Mouse (Mus musculus) stomach, postnatal 0 days (tissue): Measurements from ENCODE around the gene Bloc1s1. TPM values are rescaled to one million over a fixed set of nuclear protein-coding genes. Genes with fewer than 3 reads are reported as not detected.

Experiments
- ATAC-seq: fragments of 200-750 bp; cut with Nextera tagmentation; 2 replicates; pipeline ENCODE4 v1.8.0; 2017; ENCODE audit not compliant: low FRiP score, low TSS enrichment
- DNase-seq: peaks from one replicate; pipeline ENCODE4 v3.0.0-alpha.2; 2016; ENCODE audit warnings: low spot score
- H3K27ac ChIP-seq: fragments of 300-500 bp; sonication (generic); replicated peaks from 2 replicates; pipeline ENCODE4 v1.5.1; 2014; ENCODE audit warnings: mild to moderate bottlenecking, control low read depth
- H3K27me3 ChIP-seq: fragments of 300-500 bp; sonication (generic); 2 replicates; pipeline ENCODE4 v1.6.1; 2014; ENCODE audit warnings: low read length; ENCODE audit not compliant: control insufficient read depth, insufficient read depth
- H3K36me3 ChIP-seq: fragments of 300-500 bp; sonication (generic); 2 replicates; pipeline ENCODE4 v1.6.1; 2014; ENCODE audit warnings: low read length, mixed read lengths; ENCODE audit not compliant: control insufficient read depth, insufficient read depth
- H3K4me1 ChIP-seq: fragments of 300-500 bp; sonication (generic); replicated peaks from 2 replicates; pipeline ENCODE4 v1.6.1; 2014; ENCODE audit warnings: antibody characterized with exemption; ENCODE audit not compliant: control insufficient read depth, insufficient read depth
- H3K4me2 ChIP-seq: fragments of 300-500 bp; sonication (generic); replicated peaks from 2 replicates; pipeline ENCODE4 v1.6.1; 2014; ENCODE audit warnings: low read depth, mild to moderate bottlenecking, control low read depth, moderate library complexity
- H3K4me3 ChIP-seq: fragments of 300-500 bp; sonication (generic); 2 replicates; pipeline ENCODE4 v1.5.1; 2014; ENCODE audit warnings: low read depth, low read length, control low read depth
- H3K9ac ChIP-seq: fragments of 300-500 bp; sonication (generic); 2 replicates; pipeline ENCODE4 v1.6.1; 2014; ENCODE audit warnings: mild to moderate bottlenecking, low read length, control low read depth, mixed read lengths
- H3K9me3 ChIP-seq: fragments of 300-500 bp; sonication (generic); 2 replicates; pipeline ENCODE4 v1.6.1; 2016; ENCODE audit warnings: low read length; ENCODE audit not compliant: control insufficient read depth
- CTCF ChIP-seq: IDR thresholded peaks from 2 replicates; pipeline ENCODE4 v1.5.1; 2016; ENCODE audit warnings: antibody characterized with exemption, low read depth, mild to moderate bottlenecking, moderate library complexity
- EP300 ChIP-seq: optimal IDR thresholded peaks from 2 replicates; pipeline ENCODE3; 2016; ENCODE audit warnings: antibody characterized with exemption
- WGBS: fragments of 180-500 bp; shearing (Covaris S2); extraction: QIAGEN DNeasy Blood & Tissue Kit; methylation state at CpG from one replicate; pipeline ENCODE4 v1.1.7; 2014; 5-methylcytosine and 5-hydroxymethylcytosine counted together
- polyA plus RNA-seq: library from polyadenylated mRNA; unstranded; fragments of >200 nt; fragmentation: Nextera tagmentation; extraction: Ambion mirVana; gene quantifications from 2 replicates; pipeline ENCODE4 v1.2.1, GENCODE M21; 2015

Bloc1s1 gene
- polyA plus RNA-seq, 1 experiment from 2014 or later: 198 TPM

DNA sequence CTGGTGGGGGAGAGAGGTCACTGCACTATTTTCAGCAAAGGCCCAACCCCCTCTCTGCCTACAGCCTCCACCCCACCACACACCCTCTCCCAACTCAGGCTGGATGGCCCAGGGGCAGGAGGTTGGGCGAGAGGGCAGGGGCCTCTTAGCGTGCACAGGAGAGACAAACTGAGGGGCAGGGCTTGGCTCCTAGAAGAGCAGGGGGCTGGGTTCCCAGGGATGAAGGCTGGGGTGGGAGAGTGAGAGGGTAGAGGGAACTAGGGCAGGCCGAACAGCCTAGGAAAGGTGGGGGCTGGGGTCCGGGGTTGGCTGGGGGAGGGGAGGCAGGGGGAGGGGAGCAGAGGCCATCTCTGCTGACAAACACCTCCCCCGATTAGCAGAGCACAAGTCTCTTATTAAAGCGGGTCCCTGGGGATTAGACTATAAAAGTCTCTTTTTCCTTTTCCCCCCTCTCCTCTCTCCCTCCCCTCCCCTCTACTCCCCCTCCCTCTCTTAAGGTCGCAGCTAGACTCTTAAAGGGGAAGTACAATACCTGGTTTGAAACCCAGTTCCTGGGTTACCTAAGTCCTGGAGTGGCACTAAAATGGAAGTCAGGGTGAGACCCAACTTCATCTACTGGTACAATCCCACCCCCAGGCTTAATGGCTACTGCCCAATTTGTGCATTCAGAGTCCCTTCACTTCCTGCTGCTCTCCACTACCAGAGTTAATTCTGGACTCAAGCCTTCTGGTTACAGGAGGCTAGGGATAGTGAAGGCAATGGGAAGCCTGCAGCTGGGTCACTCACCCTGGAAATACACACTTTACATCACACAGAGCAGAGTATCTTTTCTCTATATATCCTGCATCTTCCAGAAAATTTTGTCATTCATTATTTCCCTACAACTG, 34.7 kb downstream of the Bloc1s1 start:
- ATAC-seq (no peak), DNase-seq (no peak)
- Histone ChIP-seq H3K4me3 (peak overlapping the region; percentile 13; the same call in 1 of the 2 replicates), H3K27me3 (no peaks in the 10 kb centered on the region), H3K4me1 (0 out of 2 replicates have a peak, but pooled peaks cover 3% of the 10 kb centered on the region), H3K4me2 (peak overlapping the region; percentile 42), H3K27ac (no peak overlapping the region), H3K9ac (peak overlapping the region; percentile 35; the same call in 1 of the 2 replicates), H3K36me3 (no peaks in the 10 kb centered on the region; the same call in 1 of the 2 replicates), H3K9me3 (no peaks in the 10 kb centered on the region)
- 5% methylated on average over 5 of the region's 7 CpGs for WGBS
- TF ChIP-seq CTCF (no peak), EP300 (no peak)

DNA sequence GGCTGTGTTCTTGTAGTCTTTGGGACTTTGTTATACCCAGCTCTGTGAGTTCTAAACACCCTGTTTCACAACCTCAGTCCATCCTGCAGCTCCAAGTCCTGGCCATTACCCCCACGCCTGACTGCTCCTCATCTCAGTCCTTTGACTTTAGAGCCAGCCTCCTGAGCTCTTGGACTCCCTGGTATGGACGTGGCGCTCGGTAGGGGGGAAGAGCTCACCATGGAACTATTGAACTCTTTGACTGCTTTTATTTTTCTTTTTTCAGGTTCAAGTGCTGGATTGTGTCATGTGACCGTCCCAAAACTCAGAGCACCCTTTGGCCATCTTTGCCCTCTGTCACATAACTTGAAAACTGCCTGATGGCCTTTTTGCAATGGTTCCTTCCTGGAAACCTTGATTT, 41.8 kb downstream of the Bloc1s1 start:
- Histone ChIP-seq H3K4me1 (no peaks in the 10 kb centered on the region), H3K27ac (no peak overlapping the region), H3K4me3 (no peak overlapping the region), H3K9ac (no peak overlapping the region), H3K4me2 (no peak overlapping the region), H3K27me3 (no peaks in the 10 kb centered on the region), H3K9me3 (no peaks in the 10 kb centered on the region), H3K36me3 (no peaks in the 10 kb centered on the region; the same call in 1 of the 2 replicates)
- WGBS: 91% methylated on average over 5 of the region's 5 CpGs
- DNase-seq: no peak
- no peak for ATAC-seq
- TF ChIP-seq CTCF: no peak
- TF ChIP-seq EP300: no peak

GRCm38 (mm10) chr10:128878811-128879210, 45.0 kb downstream of the Bloc1s1 start:
- H3K9me3 ChIP-seq: no peaks in the 10 kb centered on the region
- H3K4me1 ChIP-seq: no peaks in the 10 kb centered on the region
- ATAC-seq: no peak
- H3K4me2 ChIP-seq: no peak overlapping the region
- WGBS: 85% methylated on average over 2 of the region's 2 CpGs
- TF ChIP-seq CTCF (no peak), EP300 (no peak)
- H3K27me3 ChIP-seq: no peaks in the 10 kb centered on the region
- no peaks in the 10 kb centered on the region; the same call in 1 of the 2 replicates for H3K36me3 ChIP-seq
- no peak overlapping the region for H3K9ac ChIP-seq
- H3K4me3 ChIP-seq: no peak overlapping the region
- DNase-seq: no peak
- no peak overlapping the region for H3K27ac ChIP-seq

- Histone ChIP-seq H3K9me3 (no peaks in the 10 kb centered on the region), H3K4me1 (no peaks in the 10 kb centered on the region), H3K4me2 (no peak overlapping the region), H3K36me3 (no peaks in the 10 kb centered on the region; the same call in 1 of the 2 replicates), H3K4me3 (no peak overlapping the region), H3K27me3 (no peaks in the 10 kb centered on the region), H3K27ac (no peak overlapping the region), H3K9ac (no peak overlapping the region)
- TF ChIP-seq EP300: no peak
- TF ChIP-seq CTCF: no peak
- ATAC-seq (no peak), DNase-seq (no peak)
These were observed 45.5 kb downstream of the Bloc1s1 start for GRCm38 (mm10) chr10:128878291-128878690.

GRCm38 (mm10) chr10:128870341-128870740, 53.5 kb downstream of the Bloc1s1 start:
- Histone ChIP-seq H3K4me3 (no peak overlapping the region), H3K9ac (no peak overlapping the region), H3K9me3 (no peaks in the 10 kb centered on the region), H3K4me1 (no peaks in the 10 kb centered on the region), H3K27ac (no peak overlapping the region), H3K27me3 (no peaks in the 10 kb centered on the region), H3K4me2 (no peak overlapping the region), H3K36me3 (peaks cover 3% of the 10 kb centered on the region)
- ATAC-seq: no peak
- no peak for TF ChIP-seq CTCF
- TF ChIP-seq EP300: no peak
- DNase-seq: no peak
- 79% methylated on average over 3 of the region's 3 CpGs for WGBS

Other genes with a start within 250 kb of the Bloc1s1 start
- gene Suox, start 250.0 kb downstream of the Bloc1s1 start, polyA plus RNA-seq: 20.3 and 21.4 TPM in 2 replicates
- gene Rab5b, start 227.8 kb downstream of the Bloc1s1 start, polyA plus RNA-seq: 54.0 and 59.4 TPM in 2 replicates
- 1.4 and 2.0 TPM in 2 replicates for gene Pmel, start 219.8 kb downstream of the Bloc1s1 start, polyA plus RNA-seq
- 33.1 and 33.4 TPM in 2 replicates for gene Cdk2, start 219.0 kb downstream of the Bloc1s1 start, polyA plus RNA-seq
- gene Dgka, start 179.2 kb downstream of the Bloc1s1 start, polyA plus RNA-seq: 14.6 and 15.7 TPM in 2 replicates
- gene Pym1, start 176.1 kb downstream of the Bloc1s1 start, polyA plus RNA-seq: 22.7 and 24.1 TPM in 2 replicates
- 2.0 and 2.1 TPM in 2 replicates for gene Mmp19, start 133.1 kb downstream of the Bloc1s1 start, polyA plus RNA-seq
- 29.8 and 30.5 TPM in 2 replicates for gene Dnajc14, start 120.0 kb downstream of the Bloc1s1 start, polyA plus RNA-seq
- 7.8 and 8.5 TPM in 2 replicates for gene Tmem198b, start 119.7 kb downstream of the Bloc1s1 start, polyA plus RNA-seq
- gene Sarnp, start 106.7 kb downstream of the Bloc1s1 start, polyA plus RNA-seq: 99.4 and 104 TPM in 2 replicates
- gene Ormdl2, start 102.4 kb downstream of the Bloc1s1 start, polyA plus RNA-seq: 111 and 121 TPM in 2 replicates
- 1.5 and 1.6 TPM in 2 replicates for gene Gdf11, start 32.3 kb downstream of the Bloc1s1 start, polyA plus RNA-seq
- 760 and 773 TPM in 2 replicates for gene Cd63, start 23.0 kb downstream of the Bloc1s1 start, polyA plus RNA-seq
- 8.1 and 9.5 TPM in 2 replicates for gene Rdh5, start 1.1 kb downstream of the Bloc1s1 start, polyA plus RNA-seq
- 8.5 and 8.7 TPM in 2 replicates for gene Itga7, start 9.8 kb upstream of the Bloc1s1 start, polyA plus RNA-seq
- gene Mettl7b, start 37.0 kb upstream of the Bloc1s1 start, polyA plus RNA-seq: 67.6 and 68.0 TPM in 2 replicates
- not detected in 2 replicates for gene Olfr9, start 65.4 kb upstream of the Bloc1s1 start, polyA plus RNA-seq
- not detected in 2 replicates for gene Olfr763, start 86.8 kb upstream of the Bloc1s1 start, polyA plus RNA-seq
- not detected in 2 replicates for gene Olfr764-ps1, start 115.9 kb upstream of the Bloc1s1 start, polyA plus RNA-seq
- gene Olfr765, start 126.0 kb upstream of the Bloc1s1 start, polyA plus RNA-seq: not detected in 2 replicates
- not detected in 2 replicates for gene Olfr766-ps1, start 144.9 kb upstream of the Bloc1s1 start, polyA plus RNA-seq
- not detected in 2 replicates for gene Olfr767, start 158.9 kb upstream of the Bloc1s1 start, polyA plus RNA-seq
- not detected in 2 replicates for gene Olfr768, start 175.3 kb upstream of the Bloc1s1 start, polyA plus RNA-seq
- not detected in 2 replicates for gene Olfr769, start 193.8 kb upstream of the Bloc1s1 start, polyA plus RNA-seq
- not detected in 2 replicates for gene Olfr770, start 215.0 kb upstream of the Bloc1s1 start, polyA plus RNA-seq
- not detected in 2 replicates for gene Olfr771, start 240.7 kb upstream of the Bloc1s1 start, polyA plus RNA-seq